Mouse (Mus musculus): ENCODE data around the gene Tbc1d2. TPM values are rescaled to one million over a fixed set of nuclear protein-coding genes. Genes with fewer than 3 reads are reported as not detected.
"Not testable (repeated sequence)": the region's sequence is repeated elsewhere in the genome, so short reads cannot be mapped to it uniquely, and the experiment has no call there.

Tbc1d2 gene
- total RNA-seq, 2 experiments from 2014 or later, result 2.7 to 2.9 TPM

DNA sequence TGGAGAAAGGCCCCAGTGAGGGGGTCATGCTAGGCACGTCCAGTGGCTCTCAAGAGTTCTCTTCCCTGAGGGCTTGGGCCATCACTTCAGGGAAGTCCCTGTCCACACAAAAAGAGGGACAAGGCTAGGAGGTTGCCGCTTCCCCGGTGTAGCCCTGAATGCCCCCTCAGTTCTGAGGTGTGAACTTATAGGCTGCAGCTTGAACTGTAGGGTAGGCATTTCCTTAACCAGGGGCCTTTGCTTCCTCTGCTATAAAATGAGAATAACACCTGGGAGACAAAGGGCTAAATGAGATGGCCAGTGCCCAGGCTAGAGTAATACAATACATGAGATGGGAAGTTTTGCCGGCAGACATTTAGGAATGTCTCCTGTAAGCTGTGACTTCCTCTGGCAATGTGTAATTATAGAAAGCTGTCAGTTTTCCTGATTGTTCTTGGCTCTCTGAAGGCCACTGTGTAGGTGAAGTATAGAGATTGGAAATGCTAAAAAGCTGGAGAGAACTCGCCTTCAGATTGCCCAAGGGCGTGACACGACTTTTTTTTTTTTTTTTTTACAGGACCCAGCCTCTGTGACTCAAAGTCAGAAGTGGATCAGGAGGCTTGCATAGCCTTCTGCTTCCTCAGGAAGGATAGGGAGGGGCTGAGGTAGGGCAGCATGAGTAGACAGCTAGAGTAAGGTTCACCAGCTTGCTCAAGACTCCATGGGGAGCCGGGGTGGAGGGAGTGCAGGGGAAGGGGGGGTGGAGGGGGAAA, 6.9 kb downstream of the Tbc1d2 start:
- no peak for DNase-seq (ENCODE audit: low spot score in 2 of 2)

DNA sequence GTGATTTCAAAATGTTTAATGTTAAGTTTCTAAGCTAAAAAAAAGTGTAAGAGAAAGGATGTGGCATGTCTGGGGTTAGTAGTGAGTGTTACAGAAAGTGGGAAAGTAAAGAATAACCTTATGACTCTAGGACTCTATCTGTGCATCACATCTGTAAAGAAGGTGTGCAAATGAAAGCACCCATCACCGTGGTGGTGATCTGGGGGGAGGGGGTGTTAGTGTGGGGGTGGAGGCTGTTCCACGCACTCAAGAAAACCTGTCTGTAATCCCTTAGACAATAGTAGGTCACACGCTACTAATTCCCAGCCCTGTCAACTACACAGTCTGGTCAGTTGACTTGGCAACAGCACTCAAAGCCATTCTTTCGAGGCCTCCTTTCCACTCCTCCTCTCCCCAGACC, 8.7 kb downstream of the Tbc1d2 start:
- DNase-seq (ENCODE audit: low spot score in 2 of 2), result no peak

DNA sequence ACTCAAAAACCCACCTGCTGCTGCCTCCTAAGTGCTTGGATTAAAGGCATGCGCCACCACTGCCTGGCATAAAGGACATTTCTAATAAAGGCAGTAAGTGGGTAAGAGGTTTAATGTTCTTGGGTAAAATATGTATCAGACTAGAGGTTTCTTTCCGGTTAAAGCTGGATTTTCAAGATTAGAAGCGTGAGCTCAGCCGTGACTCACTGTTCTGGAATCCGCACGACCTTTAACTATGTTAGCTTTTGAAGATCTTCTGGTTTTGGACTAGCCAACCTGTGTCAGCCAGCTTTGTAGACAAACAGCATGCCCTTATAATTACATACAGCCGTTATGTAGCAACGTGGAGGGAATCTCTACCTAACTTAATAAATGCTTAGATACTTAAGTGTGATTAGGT, 10.1 kb downstream of the Tbc1d2 start:
- DNase-seq (ENCODE audit: low spot score in 2 of 2), result no peak

DNA sequence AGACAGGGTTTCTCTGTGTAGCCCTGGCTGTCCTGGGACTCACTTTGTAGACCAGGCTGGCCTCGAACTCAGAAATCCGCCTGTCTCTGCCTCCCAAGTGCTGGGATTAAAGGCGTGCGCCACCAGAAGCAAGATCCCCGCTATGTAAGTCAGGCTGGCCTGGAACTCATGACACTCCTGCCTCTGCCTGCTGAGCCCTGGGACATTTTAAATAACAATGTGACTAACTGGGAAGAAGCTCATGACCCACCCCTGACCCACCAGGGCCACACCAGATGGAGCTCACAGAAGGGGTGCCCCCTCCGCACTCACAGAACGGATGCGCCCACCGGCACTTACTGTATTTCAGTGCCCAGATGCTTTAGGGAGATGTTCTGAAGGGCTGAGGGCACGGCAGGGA, 12.8 kb downstream of the Tbc1d2 start:
- DNase-seq (ENCODE audit: low spot score in 2 of 2), result not testable (repeated sequence)

DNA sequence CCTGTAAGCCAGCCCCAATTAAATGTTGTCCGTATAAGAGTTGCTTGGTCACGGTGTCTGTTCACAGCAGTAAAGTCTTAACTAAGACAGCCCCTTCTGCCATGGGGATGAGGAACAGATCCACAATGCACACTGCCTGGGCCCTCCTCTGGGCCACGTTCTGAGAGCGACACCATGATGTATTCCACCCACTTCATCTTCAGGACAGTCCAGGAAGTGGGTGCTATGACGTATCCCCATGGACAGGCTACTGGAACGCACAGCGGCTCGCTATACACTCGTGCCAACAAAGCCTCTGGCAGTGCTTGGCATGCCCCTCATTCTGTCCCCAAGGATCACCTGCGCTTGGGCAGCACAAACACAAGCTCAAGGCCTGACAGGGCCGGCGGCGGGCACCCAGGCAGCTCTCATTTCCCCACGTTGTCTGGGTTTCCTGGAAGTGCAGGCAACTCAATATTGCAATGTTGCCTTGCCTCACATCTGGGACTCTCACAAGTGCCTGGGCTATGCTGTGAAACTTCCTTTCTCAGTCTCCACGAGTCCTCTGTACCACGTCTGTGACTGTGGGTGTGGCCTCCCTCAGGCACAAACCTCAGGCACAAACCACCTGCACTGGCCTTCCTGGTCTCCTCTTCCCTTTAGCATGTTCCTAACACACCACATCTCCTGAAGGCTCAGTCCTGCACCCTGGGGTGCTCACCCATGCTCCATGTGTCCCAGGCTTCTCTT, 14.1 kb downstream of the Tbc1d2 start:
- DNase-seq (ENCODE audit: low spot score in 2 of 2), result no peak

DNA sequence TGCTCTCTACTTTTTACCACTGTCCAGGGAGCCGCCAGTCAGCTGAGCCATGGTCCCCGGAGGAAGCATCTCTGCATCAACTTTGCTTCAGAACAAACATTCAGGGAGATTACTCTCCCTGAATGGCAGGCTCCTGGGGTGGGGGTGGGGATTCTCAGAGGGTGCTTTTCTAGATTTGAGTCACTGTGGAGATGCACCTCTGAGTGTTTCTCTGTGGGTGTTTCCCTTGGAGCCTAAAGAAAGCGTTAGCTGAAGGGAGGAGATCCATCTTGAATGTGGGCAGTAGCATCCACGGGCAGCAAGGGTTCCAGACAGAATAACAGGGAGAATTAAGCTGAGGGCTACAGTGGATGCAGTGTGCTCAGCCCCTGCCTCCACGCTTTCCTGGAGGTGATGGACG, 15.1 kb downstream of the Tbc1d2 start:
- no peak for DNase-seq (ENCODE audit: low spot score in 2 of 2)

DNA sequence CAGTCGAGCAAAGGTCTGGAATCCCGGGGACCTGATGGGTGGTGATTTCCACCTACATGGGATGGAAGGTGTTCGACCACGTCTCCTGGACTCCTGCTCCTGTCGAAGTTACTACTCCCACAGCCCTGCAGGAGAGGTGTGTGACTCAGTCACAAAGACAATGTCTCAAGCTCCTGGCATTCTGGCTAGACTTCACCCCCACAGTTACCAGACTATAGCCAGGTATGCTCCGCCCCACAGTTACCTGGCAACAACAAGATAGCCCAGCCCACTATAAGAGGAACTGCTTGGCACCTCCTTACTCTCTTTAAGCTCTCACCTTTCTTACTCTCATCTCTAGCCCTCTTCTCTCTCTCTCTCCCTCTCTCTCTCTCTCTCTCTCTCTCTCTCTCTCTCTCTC, 16.4 kb downstream of the Tbc1d2 start:
- not testable (repeated sequence) for DNase-seq (ENCODE audit: low spot score in 2 of 2)

DNA sequence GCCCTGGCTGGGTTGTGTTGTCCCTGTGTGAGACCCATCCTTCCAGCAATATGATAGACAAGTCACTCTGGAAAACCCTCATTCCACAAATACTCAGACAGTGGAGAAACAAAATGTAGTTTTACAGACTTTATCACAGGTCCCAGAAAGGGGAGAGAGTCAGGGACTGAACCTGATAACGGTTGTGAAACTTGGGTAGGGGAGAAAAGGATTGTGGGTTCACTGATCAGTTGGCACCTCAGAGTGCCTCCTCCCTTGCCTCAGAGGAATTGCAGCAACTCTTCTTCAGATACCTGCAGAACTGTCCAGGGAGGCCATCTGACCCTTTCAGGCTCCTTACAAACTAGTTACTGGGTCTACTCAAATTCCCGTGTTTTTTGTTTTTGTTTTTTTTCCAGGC, 17.5 kb downstream of the Tbc1d2 start:
- no peak for DNase-seq (ENCODE audit: low spot score in 2 of 2)

DNA sequence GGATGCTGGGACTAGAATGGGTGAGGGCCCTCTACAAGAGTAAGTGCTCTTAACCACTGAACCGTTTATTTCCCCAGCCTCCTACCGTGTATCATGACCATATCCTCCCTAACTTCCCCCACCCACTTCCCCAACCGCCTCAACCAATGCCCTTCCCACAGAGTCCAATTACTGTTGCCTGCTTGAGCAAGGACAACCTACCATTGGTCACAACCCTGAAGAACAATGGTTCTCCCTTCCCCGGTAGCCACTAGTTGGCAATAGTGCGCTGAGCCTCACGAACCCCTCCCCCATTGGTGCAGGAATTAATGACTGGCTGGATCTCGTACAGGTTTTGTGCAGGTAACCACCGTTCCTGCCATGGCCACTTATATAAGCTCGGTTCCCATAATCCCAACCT, 19.6 kb downstream of the Tbc1d2 start:
- no peak for DNase-seq (ENCODE audit: low spot score in 2 of 2)

DNA sequence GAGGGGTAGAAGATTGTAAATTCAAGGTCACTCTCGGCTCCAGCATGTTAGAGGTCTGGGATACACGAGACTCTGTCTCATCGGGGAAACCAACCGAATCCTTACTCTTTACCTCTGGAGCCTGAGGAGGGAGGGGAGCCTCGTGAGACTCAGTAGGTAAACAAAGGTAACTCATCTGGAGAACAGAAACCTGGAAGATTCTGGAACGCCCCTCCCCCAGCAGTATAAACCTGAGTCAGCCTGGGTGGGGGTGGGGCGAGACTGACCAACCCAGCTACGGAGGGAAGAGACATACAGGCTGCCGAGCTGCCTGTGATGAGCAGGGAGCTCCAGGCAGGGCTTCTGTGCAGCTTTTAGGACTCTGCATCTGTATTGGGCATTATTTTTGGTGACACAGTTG, 21.1 kb downstream of the Tbc1d2 start:
- DNase-seq (ENCODE audit: low spot score in 2 of 2), result no peak

DNA sequence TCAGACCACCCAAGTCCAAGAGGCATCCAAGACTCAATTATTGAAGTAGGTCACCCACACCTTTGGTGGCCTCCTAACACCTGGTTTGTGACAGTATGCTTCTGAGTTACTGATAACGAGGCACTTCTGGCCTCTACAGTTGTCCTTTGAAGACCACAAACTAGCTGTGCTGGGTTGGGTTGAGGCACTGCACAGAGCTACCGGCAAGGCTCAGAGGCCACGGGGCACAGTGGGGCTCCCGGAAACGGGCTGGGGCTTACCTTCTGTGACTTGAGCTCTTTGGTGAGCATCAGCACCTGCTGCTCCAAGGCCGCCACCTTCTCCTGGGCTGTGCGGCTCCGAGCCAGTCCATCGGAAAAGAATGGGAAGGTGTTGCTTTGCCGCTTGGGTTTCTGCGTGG, 21.9 kb downstream of the Tbc1d2 start:
- DNase-seq (ENCODE audit: low spot score in 2 of 2), result no peak

DNA sequence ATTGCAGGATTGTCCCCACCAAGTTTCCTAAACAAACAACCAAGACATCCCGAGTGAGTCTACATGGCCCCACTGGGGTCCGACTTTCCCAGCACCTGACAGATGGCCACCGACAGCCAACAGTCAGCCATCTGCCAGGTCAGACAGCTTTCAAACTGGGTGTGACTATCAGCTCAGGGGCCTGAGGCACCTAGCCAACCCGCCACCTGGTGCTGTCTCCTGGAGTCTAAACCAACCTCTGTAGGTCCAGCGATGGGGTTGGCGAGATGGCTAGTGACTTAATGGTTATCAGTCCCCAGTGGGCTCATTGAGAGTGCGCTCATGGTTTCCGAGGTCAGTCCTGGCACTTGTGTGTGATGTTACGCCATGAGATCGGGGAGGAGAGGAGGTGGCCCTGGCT, 24.9 kb downstream of the Tbc1d2 start:
- no peak for DNase-seq (ENCODE audit: low spot score in 2 of 2)

DNA sequence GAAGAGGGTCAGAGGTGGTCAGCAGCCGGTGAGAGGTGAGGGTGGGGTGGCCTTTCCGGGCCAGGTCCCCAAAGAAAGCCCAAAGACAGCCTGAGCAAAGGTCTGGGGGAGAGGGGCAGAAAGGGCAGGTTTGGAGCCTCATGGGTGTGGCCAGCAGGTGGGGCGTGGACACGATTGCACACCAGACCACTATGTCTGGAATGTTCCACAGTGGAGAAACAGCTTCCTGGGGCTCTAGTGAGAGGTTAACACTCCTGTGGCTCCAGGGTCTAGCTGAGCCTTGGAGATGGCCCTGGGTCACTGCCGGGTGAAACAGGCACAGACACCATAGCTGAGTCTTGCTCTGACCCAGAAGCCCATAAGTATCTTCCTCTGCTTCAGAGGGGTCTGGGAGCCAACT, 27.0 kb downstream of the Tbc1d2 start:
- no peak for DNase-seq (ENCODE audit: low spot score in 2 of 2)

DNA sequence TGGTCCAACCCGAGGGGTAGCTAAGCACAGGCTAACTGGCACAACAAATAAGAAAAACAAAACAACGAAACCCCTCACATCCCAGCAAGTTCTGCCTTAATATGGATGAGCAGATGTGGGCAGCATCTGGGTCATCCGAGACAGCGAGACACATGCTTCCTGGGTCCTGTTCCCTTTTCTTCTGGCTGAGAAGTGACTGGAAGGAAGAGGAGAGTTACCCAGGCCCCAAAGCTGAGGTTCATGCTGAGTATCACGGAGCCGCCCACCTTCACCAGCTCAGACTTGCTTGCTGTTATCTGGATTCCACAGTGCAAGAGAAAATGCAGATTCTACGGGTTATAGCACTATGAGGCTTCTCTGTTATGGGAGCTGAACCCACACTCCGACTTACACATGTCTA, 29.1 kb downstream of the Tbc1d2 start:
- no peak for DNase-seq (ENCODE audit: low spot score in 2 of 2)

DNA sequence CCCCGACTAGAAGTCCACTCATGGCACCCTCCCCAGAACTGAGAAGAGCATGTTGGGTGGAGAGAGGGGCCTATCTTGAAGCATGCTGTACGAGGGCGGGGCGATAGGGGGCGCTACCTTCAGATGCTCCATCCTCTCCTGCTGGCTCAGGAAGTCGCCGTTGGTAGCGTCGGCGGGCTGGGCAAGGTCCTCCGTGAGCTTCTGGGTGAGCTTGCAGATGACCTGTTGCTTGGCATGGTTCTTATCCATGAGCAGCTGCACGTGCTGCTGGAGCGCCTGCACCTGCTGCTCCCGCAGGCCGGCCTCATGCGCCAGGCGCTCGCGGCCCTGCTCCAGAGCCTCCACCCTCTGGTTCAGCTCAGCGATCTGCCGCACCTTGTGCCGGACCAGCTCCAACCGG, 29.7 kb downstream of the Tbc1d2 start:
- no peak for DNase-seq (ENCODE audit: low spot score in 2 of 2)

DNA sequence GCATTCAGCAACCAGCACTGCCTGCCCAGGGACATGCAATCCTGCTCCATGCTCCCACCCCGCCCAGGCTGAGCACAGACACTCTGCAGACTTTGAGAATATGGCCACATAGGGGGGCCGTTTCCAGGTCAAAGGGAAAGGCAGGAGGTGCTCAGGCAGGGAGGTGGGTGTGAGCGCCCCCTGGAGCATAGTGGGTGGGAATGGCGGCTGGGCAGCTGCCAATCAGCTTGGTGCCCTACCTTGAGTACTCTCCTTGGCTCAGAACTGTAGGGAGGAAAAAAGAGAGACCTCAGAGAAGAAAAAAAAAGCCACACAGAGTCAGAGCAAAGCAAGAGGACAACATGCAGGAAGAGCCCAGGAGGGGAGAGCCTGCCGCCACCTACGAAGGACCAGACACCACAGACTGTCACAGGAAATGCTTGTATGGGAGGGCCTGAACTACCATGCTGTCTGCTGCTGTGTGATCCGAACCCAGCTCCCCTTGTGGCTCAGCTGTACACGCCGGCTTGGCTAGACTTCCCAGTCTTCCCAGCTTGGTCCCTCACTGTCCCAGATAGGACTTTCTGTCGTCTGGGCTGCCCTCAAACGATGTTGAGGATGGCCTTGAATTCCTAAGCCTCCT, 31.7 kb downstream of the Tbc1d2 start:
- no peak for DNase-seq (ENCODE audit: low spot score in 2 of 2)

DNA sequence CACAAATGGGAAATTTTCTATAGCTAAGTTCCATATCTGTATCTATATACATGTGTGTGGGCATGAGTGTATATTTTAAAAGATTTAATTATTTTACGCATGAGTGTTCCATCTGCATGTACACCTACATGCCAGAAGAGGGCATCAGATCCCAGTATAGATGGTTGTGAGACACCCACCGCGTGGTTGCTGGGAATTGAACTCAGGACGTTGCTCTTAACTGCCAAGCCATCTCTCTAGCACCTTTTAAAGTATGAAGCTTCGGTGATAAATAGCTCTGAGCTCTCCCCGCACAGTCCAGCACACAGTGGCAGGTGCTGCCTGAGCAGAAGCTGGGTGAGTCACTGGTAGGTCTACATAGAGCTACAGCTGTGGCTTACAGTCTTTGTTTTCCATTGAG, 32.6 kb downstream of the Tbc1d2 start:
- DNase-seq (ENCODE audit: low spot score in 2 of 2), result no peak

DNA sequence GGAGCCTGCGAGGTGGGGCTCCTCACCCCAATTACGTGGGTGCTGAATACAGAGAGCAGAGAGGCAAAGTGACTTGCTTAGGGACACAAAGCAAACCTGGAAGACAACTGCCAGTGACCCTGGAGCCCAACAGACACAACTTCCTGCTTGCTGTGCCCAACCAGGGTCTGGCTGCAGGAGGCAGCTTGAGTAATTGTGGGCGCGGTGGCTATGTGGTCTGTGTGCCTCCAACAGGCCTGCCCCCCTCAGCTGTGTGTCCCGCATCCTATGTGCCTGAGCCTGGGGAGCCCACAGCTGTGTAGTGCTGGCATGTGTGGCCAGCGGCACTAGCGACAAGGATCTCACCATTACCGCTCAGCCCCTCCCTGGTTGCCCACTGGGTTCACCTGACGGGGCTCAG, 35.4 kb downstream of the Tbc1d2 start:
- DNase-seq (ENCODE audit: low spot score in 2 of 2), result no peak

DNA sequence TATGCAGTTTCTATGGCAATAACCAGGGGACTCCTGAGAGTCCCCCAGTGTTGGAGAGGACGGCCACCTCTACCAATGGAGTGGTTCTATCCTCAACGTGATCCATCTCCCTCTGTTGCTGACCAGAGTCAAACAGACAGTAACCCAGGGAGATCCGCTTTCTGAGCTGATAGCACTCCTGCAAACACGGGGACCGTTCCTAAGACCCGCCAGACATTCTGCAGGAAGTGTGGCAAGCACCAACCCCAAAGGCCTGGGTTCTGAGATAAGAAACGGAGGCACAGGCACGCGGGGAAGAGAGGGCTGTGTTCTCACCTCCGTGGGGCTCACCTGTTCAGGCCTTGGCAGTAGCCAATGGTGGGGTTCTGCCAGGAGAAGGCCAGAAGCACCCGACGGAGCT, 36.4 kb downstream of the Tbc1d2 start:
- no peak for DNase-seq (ENCODE audit: low spot score in 2 of 2)

DNA sequence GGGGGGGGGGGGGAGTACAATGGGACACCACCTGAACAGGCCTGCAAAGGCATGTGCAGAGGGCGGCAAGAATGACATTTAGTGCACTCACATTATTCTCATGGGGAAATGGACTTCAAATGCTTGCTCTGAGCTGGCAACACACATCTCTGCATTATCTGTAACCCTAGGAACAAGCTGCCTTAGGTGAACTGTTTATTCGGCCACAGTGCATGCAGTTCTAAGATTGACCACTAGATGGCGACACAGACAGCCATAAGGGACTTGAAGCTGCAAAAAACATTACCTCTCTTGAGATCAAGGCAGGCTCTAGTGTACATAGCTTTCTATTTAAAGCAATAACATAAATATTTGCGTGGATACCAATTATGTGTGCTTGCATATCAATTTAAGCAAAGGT, 38.8 kb downstream of the Tbc1d2 start:
- DNase-seq (ENCODE audit: low spot score in 2 of 2), result peak; percentile 71 to 97

DNA sequence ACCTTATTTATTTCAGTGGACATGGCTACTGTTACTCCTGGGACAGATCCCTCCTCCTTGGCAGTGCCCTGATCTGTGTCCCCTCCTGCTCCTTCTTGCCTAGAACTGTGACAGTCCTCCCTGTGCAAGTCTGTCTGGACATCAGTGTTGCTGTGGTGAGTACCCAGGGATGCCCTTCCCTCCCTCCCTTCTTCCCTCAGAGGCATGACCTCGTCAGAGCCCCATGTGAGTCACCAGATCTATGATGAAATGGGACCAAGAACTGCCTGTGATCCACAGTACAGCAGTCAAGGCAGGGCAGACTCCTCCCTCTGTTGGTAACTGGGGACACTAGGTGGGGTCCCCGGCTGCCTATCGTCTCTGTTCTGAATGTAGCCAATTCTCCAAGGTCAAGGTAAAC, 42.4 kb downstream of the Tbc1d2 start:
- DNase-seq (ENCODE audit: low spot score in 2 of 2), result no peak

DNA sequence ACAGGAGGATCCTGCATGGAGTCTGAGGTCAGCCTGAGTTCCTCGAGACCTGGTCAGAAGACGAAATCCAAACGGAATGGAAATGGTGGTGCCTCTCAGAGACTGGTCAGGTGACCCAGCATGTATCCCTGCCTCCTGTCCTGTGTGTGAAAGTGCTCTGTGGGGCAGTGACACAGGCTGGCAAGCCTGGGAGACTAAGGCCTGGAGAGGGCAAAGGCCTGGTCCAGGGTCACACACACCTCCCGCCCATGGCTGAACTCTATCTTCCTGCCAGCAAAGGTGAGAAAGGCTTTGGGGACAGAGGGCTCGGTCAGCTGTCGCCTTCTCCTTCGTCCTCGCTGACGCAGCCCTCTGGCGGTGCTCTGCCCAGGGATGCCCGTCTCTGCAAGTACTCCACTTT, 44.6 kb downstream of the Tbc1d2 start:
- no peak for DNase-seq (ENCODE audit: low spot score in 2 of 2)

DNA sequence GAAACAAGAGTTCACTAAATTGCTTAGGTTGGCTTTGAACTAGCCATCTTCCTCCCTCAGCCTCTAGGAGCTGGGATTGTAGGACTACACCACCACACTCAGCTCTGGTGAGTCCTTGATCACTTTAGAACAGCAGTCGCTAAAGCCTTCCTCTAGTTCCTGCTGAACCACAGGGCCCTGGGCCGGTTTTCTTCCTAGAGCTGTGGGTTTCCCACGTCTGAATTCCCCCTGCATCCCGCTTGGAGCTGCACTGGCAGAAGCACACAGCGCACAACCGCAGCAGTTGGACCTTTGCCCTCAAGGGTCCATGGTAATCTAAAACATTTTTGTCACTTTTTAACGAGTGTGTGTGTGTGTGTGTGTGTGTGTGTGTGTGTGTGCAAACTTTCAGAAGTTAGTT, 47.3 kb downstream of the Tbc1d2 start:
- DNase-seq (ENCODE audit: low spot score in 2 of 2), result no peak
